Mouse (Mus musculus) megakaryocyte, embryonic 14.5 days (primary cell): ENCODE results near the gene Ciart.

ENCODE experiments used
- FLI1 ChIP-seq: IDR thresholded peaks from 2 replicates; pipeline ENCODE4 v1.6.1; 2012; ENCODE audit warnings: low read length, inconsistent platforms, mixed read lengths
- GATA1 ChIP-seq: IDR thresholded peaks from 3 replicates; pipeline ENCODE4 v1.6.1; 2012; ENCODE audit warnings: mixed read lengths, low read length, inconsistent platforms, borderline replicate concordance

- TF ChIP-seq GATA1 (no peak), FLI1 (no peak)
Measured at GRCm38 (mm10) chr3:95904568-95904967, 22.5 kb upstream of the Ciart start, which contains the start of gene Car14.
